Mouse (Mus musculus): Measurements from ENCODE around the gene Zbtb18. TPM values are rescaled to one million over a fixed set of nuclear protein-coding genes. Genes with fewer than 3 reads are reported as not detected.

The Zbtb18 gene
- total and polyA plus RNA-seq, 3 experiments: 5.7 to 25.8 (median 23.8) TPM

- no peak for DNase-seq
Measured at GRCm38 (mm10) chr1:177484280-177484679, 42.1 kb downstream of the Zbtb18 start.

GRCm38 (mm10) chr1:177484680-177485079, 42.5 kb downstream of the Zbtb18 start:
- DNase-seq: no peak

GRCm38 (mm10) chr1:177489844-177490243, 47.7 kb downstream of the Zbtb18 start:
- DNase-seq: no peak

- DNase-seq: no peak
Measured at GRCm38 (mm10) chr1:177490808-177491207, 48.7 kb downstream of the Zbtb18 start.

- DNase-seq: no peak
Measured at GRCm38 (mm10) chr1:177491280-177491679, 49.1 kb downstream of the Zbtb18 start.

GRCm38 (mm10) chr1:177494306-177494705, 52.2 kb downstream of the Zbtb18 start:
- no peak for DNase-seq

GRCm38 (mm10) chr1:177494913-177495542, 52.9 kb downstream of the Zbtb18 start:
- DNase-seq: no peak

Other genes starting within 250 kb of the Zbtb18 start
- 10 to 100 TPM; 24.9 to 30.8 TPM for gene Akt3, start 184.1 kb upstream of the Zbtb18 start, total RNA-seq (2021)
- 3.9 and 4.2 TPM in 2 replicates for gene Akt3, start 184.1 kb upstream of the Zbtb18 start, polyA plus RNA-seq (2012; rRNA removed)

Measured in adrenal gland, adult 2 months (tissue).